8 mouse cellular contexts compared by ENCODE assay signal in genomic region chr13:98351527-98351926, GRCm38 (mm10). TPM values are rescaled to one million over a fixed set of nuclear protein-coding genes. Genes with fewer than 3 reads are reported as not detected.
DNase-seq lines count a peak whose midpoint lies in the region; ATAC-seq and TF ChIP-seq lines count a peak whose summit lies in the region.
"Had no signal": no experiment of that assay in that cellular context is flagged by ENCODE, and none has a peak within 500 bp of the region (broad histone marks: within the 10 kb centered on the region; RNA-seq: fewer than 3 reads in every experiment).

No protein-coding gene starts in this region.

- no peak overlapping the region for H3K4me2 ChIP-seq in limb, embryonic 11.5 days (ENCODE audit: low read depth, severe bottlenecking)
- H3K4me2 ChIP-seq: liver, embryonic 15.5 days had no signal

- peaks cover 67% of the 10 kb centered on the region for H3K27me3 ChIP-seq in E14TG2a.4 (ENCODE audit: insufficient read depth, low read length)
- H3K27me3 ChIP-seq in limb, embryonic 11.5 days (ENCODE audit: control insufficient read depth, insufficient read depth, low read length): peaks cover 55% of the 10 kb centered on the region

- H3K9me3 ChIP-seq in E14TG2a.4 (ENCODE audit: low read length): peaks cover 9% of the 10 kb centered on the region
- H3K9me3 ChIP-seq in limb, embryonic 11.5 days (ENCODE audit: control insufficient read depth, low read length): no peaks in the 10 kb centered on the region
- H3K9me3 ChIP-seq: liver, embryonic 15.5 days had no signal

- H3K4me1 ChIP-seq in E14TG2a.4 (replicated peaks; ENCODE audit: low read depth, low read length): peaks cover 13% of the 10 kb centered on the region; the same call in 1 of the 2 replicates
- H3K4me1 ChIP-seq in limb, embryonic 11.5 days (ENCODE audit: control insufficient read depth, insufficient read depth, low read length): peaks cover 14% of the 10 kb centered on the region

- WGBS in limb, embryonic 11.5 days: 10% methylated on average over 8 of the region's 8 CpGs

- H3K27ac ChIP-seq in layer of hippocampus, adult 2 months: no peak overlapping the region
- H3K27ac ChIP-seq in limb, embryonic 11.5 days (replicated peaks; ENCODE audit: low read depth, low read length): no peak overlapping the region
- H3K27ac ChIP-seq: liver, embryonic 15.5 days had no signal

- no peak for ATAC-seq in limb, embryonic 11.5 days (ENCODE audit: insufficient number of reproducible peaks, low FRiP score, low TSS enrichment, low read depth)

- no peak for DNase-seq in layer of hippocampus, adult 2 months (ENCODE audit: low spot score in 2 of 2)
- no peak for DNase-seq in layer of hippocampus, postnatal 14 days (ENCODE audit: low spot score in 2 of 2)
- peak; percentile 18 for DNase-seq in adipocyte (ENCODE audit: low spot score)
- DNase-seq in limb, embryonic 11.5 days (ENCODE audit: low spot score): peak; percentile 66
- peak; percentile 64 for DNase-seq in thymus, postnatal 4 days
- DNase-seq in left cerebral cortex, adult 8-10 months (ENCODE audit: low spot score in 2 of 2): no peak

- H3K4me3 ChIP-seq in layer of hippocampus, adult 2 months: no peak overlapping the region
- no peak overlapping the region for H3K4me3 ChIP-seq in E14TG2a.4 (replicated peaks; ENCODE audit: low read length)
- H3K4me3 ChIP-seq in limb, embryonic 11.5 days (ENCODE audit: low read depth, low read length): no peak overlapping the region
- H3K4me3 ChIP-seq: liver, embryonic 15.5 days had no signal

- no peak overlapping the region for H3K9ac ChIP-seq in limb, embryonic 11.5 days (ENCODE audit: low read length)
- H3K9ac ChIP-seq: liver, embryonic 15.5 days had no signal

- peak; percentile 64 for TF ChIP-seq CTCF in layer of hippocampus, adult 2 months (conservative IDR thresholded peaks at IDR 0.05)
- peak; percentile 66 for TF ChIP-seq CTCF in E14TG2a.4 (conservative IDR thresholded peaks at IDR 0.05; ENCODE audit: low read length)

- H3K36me3 ChIP-seq in E14TG2a.4 (ENCODE audit: insufficient read depth, low read length): no peaks in the 10 kb centered on the region
- H3K36me3 ChIP-seq in limb, embryonic 11.5 days (ENCODE audit: control insufficient read depth, insufficient read depth, low read length): no peaks in the 10 kb centered on the region
- H3K36me3 ChIP-seq: liver, embryonic 15.5 days had no signal

RNA-seq across cellular contexts. Expression of gene Foxd1, which starts 2.5 kb away (rescaled TPM):
- 1 to 10 TPM in 1 of 2 experiments, under 1 TPM in 1; 0.69 to 1.2 TPM for total RNA-seq in layer of hippocampus, adult 2 months (2021)
- total RNA-seq in layer of hippocampus, postnatal 14 days (2021): 1 to 10 TPM; 1.1 to 1.4 TPM
- polyA plus RNA-seq in limb, embryonic 11.5 days (2014; fragmentation: Nextera tagmentation; extraction: Ambion mirVana): 0.05 and 0.07 TPM in 2 replicates
- 1 to 10 TPM; 1.3 to 1.6 (median 1.5) TPM for total RNA-seq in left cerebral cortex, adult 8-10 months (2022)
- polyA plus RNA-seq: liver, embryonic 15.5 days had no signal

RNA-seq across cellular contexts. Expression of gene Btf3, which starts 34.7 kb away (rescaled TPM):
- 100 to 1,000 TPM; 198 TPM for total RNA-seq in layer of hippocampus, adult 2 months (2021)
- 100 to 1,000 TPM; 209 to 232 TPM for total RNA-seq in layer of hippocampus, postnatal 14 days (2021)
- polyA plus RNA-seq in limb, embryonic 11.5 days (2014; fragmentation: Nextera tagmentation; extraction: Ambion mirVana): 812 and 826 TPM in 2 replicates
- total RNA-seq in left cerebral cortex, adult 8-10 months (2022): 100 to 1,000 TPM; 167 to 188 (median 185) TPM

Comparison
In these comparisons a context has a peak if more than half of its experiments do, and no peak if none do; other contexts are left out.
1. DNase-seq: peak in adipocyte (single experiment), limb, embryonic 11.5 days (single experiment) and thymus, postnatal 4 days (single experiment); none in layer of hippocampus, adult 2 months (0 of 2), layer of hippocampus, postnatal 14 days (0 of 2) and left cerebral cortex, adult 8-10 months (0 of 2).